Mouse (Mus musculus) thymus, postnatal 25 days (tissue): ENCODE data around the gene Mettl17.

ENCODE experiments used
- DNase-seq: peaks from one replicate; pipeline ENCODE4 v3.0.0; 2022

Gene Mettl17

DNA sequence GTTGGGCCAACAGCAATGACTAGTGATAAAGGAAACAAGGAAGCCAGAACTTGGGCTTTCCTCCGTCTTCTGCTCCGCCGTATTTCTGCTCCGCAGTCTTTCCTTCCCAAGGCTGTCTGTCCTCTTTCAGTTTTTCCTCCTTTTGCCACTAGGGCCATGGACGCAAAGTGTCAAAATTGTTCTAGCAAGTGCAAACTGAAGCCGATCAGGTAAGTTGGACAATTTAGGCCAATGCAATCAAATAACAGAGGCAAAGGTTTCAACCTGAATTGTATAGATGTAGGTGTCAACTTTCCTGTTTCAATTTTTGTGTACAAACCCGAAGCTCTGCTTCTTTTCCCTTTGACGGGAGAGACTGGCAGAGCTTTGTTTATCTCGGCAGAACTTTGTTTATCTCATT, 45.3 kb downstream of the Mettl17 start:
- no peak for DNase-seq

DNA sequence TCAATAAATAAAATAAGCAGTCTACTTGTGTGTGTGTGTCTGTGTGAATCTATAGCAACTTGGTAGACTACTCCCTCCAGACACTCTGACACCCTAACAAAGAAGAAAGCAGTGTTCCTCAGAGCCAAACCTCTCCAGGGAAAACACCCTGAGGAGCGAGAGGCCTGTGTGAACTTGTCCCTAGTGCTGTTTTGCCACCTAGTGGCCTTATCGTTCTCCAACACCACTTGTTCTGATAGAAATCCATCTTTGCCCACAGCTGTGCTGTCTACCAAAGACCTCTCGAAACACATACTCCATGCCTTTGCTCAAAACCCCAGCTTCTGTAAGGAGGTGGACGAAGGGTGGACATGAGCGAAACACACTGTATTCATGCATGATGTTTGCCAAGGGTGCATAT, 46.2 kb downstream of the Mettl17 start:
- DNase-seq = peak; percentile 55

DNA sequence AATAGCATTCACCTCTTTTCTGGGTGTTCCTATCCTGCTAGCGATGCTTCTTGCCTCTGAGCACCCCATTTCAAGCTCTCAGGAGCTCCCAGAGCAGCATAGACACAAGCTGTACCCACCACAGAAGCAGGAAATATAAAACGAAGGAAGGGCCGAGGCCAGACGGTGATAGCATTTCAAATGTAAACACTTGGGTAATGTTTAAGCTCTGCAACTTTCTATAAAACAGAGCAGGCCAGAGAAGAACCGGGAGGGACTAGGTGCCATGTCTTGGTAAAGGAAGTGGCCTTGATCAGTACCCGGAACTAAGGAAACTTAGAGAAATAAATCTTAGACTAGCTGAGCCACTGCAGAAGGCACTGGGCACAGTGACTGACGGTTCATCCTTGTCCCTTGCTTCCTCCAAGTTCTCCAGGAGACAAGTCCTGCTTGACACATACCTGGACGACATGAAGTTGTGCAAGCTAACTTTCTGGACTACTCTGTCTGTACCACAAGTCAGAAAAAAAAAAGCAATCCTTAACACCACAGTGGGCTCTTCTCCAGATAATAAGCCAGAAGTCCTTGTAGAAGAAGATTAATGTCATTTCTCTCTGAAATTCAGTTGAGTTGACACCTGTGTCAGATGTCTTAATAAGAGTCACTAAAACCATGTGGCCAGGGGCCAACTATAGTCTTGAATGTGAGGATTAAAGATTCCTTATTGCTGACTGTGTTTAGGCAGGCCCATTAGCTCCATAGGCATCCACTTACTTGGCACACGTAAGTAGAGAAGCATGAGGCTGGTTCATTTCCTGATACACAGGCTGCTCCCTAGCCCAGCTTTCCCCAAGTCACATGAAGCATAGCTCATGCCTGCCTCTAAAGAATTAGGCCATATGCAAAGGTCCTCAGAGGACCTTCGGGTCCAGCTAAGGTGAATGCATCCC, 47.7 kb downstream of the Mettl17 start:
- no peak for DNase-seq

DNA sequence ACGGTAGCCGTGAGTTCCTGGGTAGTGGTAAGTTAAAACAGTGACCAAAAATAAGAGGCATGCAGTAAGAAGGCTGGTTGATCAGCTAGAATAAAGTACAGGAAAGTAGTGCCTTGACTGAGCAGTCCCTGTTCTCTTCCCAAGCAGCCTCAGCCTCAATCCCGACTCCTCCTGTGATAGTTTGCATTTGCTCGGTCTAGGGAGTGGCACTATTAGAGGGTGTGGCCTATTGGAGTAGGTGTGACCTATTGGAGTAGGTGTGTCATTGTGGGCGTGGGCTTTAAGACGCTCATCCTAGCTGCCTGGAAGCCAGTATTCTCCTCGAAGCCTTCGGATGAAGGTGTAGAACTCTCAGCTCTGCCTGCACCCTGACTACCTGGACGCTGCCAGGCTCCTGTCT, 54.4 kb downstream of the Mettl17 start:
- DNase-seq = no peak

DNA sequence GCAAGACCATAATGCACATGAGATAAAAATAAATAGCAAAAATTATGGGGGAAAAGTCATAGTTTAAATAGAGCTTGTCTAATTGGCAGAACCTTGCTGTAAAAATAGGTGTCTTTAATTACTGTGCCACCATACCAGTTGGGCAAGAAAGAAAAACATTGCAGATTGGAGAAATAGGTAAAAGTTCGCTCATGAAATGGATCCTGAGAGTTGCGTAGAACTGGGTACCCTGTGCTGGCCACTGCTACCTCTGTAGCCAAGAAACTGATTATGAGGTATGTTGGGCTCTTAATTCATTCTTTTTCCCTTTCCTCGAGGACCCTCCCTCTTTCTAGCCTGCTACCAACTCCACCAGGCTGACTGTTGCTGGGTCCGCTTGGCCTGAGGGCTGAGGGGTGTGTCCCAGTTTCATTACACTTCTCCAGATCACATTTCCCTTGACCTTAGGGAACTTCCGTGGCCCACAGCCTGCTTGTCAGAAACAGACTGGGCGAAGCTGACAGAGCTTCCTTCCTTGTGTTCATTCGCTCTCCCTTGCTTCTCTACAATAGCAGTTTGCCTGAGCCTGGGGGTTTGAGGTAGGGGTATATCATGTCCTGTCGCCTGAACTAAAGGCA, 56.4 kb downstream of the Mettl17 start:
- no peak for DNase-seq

DNA sequence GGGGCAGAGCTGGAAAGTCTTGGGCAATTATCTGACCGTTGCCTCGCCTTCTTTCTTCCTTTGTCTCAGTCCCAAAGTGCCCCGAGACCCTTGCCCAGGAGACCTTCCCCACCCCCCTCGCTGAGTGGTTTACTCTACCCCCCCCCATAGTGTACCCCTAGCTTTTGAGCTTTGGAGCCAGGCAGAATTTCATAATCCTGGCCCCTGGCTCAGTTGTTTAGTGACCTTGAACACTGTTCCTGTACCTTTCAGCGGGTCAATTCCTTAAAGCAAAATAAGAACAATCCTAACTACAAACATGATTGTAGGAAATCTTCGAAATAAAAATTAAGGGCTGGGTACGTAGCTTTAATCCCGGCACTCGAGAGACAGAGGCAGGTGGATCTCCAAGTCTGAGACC, 56.9 kb downstream of the Mettl17 start:
- no peak for DNase-seq

DNA sequence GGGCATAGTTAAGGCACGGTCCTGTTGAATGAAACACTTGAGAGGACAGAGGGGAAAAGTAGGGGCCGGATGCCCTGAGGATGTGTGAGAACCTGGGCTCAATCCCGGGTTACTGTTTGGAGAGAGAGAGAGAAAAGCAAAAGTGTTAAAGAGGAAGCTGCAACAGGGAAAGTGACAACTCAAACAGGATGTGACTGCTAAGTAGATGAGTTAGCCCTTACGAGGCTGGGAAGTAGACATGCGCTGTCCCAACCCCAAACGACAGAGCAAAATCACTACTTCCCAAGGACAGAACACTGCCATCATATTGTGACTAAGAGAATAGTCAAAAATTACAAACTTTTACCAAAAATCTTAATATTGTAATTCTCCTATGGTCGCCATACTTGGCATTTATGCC, 57.6 kb downstream of the Mettl17 start:
- no peak for DNase-seq
